Mouse (Mus musculus) small intestine, adult 2 months (tissue): ENCODE measurements around the gene Fam92b.

ENCODE experiments used
- CTCF ChIP-seq: fragments of 200-500 bp; IDR thresholded peaks from 2 replicates; pipeline ENCODE4 v1.5.1; 2012; ENCODE audit warnings: low read depth, mild to moderate bottlenecking, control low read depth, inconsistent platforms, low read length, moderate library complexity, mixed read lengths; ENCODE audit not compliant: insufficient replicate concordance, insufficient read length; ENCODE audit errors: extremely low read depth
- POLR2A ChIP-seq: fragments of 200-500 bp; IDR thresholded peaks from 2 replicates; pipeline ENCODE4 v1.6.1; 2012; ENCODE audit warnings: low read depth, mild to moderate bottlenecking, control low read depth, inconsistent platforms, low read length, moderate library complexity

- TF ChIP-seq POLR2A, result no peak
- TF ChIP-seq CTCF, result no peak
Measured at GRCm38 (mm10) chr8:120192118-120192517, 14.9 kb upstream of the Fam92b start.
